Mouse (Mus musculus): ENCODE results near the gene Fig4.

Fig4 gene

DNA sequence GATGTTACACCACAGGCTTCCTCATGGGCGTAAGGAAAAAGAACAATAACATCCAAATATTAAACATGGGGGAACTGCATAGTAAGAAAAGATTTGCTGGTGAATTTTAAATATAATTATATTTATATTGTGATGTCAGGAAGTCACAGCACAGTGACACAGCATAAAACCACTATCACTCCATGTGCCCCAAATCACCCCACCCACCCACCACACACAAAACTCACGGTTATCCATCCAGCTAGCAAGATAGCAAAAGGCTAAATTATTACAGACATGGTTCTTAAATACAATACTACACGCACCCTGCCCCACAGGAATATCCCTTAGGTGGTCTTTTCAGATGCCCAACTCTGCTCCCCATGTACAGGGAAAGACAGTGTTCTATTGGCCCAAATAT, 89.0 kb downstream of the Fig4 start:
- DNase-seq (ENCODE audit: low read depth, low spot score), result no peak

DNA sequence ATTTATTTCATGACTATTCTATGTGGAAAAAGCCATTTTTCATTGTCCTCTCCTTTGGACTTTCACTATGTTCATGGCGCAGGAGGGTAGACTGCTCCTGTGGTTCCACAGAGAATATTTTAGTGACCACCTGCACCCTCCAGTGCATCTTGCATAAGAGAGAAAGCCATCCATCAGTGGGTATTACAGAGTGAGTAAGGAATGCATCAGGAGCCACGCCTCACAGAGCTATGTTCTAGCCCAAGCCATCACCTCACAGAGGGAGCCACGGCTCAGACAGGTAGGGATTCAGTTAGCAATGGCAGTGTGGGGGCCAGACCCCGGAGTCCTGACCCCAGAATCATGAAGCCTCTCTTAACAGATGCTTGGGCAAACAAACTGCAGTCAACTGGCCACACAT, 93.5 kb downstream of the Fig4 start:
- no peak for DNase-seq (ENCODE audit: low read depth, low spot score)

DNA sequence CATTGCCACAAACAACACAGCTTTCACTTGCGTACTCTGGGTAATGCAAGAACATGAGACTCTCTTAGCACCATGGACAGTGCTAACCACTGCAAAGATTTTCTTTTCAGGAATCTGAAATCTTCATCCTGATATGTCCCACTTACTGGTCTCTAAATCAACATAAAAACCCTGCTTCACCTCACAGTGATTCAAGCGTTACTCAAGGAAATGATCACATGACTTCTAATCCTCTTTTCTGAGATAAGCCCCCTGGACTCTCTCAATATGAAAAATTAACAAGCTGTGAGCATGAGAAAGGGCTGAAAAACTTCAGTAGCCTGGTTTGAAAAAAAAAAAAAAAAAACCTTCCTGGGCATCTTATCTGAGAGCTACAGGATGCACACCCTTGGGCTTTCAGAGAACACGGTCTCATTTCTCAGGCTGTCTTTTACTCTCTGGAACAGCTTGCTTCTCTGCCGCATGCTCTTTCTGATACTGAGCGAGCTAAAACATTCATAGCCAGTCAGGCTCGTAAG, 94.1 kb downstream of the Fig4 start:
- no peak for DNase-seq (ENCODE audit: low read depth, low spot score)

DNA sequence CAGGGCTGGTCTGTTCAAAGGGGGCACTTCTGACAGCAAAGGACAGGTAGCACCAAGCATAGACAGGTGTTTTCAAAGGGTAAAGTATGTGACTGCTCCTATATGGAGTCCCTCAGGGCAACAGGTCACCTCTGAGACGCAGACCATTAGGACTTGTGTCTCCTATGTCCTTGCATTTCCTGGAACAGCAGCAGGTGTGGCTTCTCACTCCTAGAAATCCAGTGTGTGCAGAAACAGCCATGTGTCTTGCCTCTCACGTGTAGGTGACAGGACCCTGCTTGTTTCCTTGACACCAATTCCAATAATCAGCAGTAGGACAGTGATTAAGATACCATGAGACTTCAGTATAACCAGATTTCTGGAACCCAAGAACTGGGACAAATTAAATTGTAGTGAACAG, 97.4 kb downstream of the Fig4 start:
- DNase-seq (ENCODE audit: low read depth, low spot score), result no peak

DNA sequence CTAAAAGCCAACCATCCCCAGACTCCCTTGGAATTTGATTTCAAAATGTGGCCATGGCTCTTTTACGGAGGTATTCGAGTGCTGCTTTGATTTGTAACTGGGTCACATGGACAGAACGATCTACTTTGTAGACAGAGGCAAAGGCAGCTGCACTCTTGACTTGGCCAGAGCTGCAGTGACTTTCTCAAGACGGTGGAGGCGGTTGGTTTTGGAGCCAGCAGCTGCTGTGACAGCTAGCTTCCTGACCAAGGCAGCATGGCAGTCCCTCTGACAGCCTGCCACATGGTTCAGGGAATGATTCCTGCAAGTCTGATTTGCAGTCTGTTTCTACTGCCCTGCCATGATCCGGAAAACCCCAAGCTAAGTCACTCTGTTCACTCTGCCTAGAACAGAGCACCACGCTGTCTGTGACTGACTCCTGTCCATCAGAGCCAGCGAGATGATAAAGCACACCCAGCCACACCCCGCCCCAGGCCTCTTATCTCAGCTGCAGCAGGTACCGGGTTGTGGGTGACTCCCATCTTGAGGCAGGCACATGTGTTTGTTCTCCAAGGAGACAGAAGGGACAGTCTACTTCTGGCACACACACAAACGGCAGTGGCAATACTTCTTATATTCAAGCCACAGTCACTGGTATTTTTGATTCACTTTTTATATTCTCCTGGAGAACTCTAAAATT, 98.3 kb downstream of the Fig4 start:
- DNase-seq (ENCODE audit: low read depth, low spot score), result no peak

DNA sequence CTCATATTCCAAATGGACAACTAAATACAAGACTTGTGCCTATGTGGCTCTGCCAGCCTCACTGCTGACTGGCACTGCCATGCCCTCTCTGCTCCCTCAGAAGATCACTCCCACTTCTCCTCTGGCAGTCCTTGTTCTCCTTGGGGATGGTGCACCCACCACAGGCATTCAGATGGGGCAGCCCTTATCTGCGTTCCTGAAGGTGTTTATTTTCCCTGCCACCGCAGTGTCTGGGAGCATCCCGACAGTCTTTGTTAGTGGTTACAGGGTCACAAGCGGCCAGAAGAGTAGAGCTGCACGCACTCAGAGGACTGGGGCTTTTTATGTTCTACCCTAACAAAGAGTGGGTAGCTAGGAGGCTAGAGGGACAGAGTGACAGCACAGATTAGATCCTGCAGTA, 98.9 kb downstream of the Fig4 start:
- DNase-seq (ENCODE audit: low read depth, low spot score), result no peak

DNA sequence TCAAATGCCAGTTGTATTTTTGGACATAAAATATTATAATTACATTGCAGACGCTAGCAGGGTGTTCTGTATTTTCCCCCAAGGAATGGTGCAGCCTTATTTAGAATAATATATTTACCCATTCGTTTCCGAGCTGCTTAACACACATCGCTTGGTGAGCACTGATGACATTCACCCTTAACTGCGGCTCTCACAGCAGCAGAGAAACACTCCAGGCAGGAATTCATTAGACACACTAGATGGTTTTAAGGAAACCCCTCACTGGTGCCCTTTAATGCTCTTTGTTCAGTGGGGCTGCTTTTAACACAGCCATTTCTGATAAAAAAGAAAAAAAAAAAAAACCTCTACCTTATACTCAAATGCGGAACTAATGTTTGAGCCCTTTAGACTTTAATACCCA, 104.3 kb downstream of the Fig4 start:
- DNase-seq (ENCODE audit: low read depth, low spot score), result no peak

DNA sequence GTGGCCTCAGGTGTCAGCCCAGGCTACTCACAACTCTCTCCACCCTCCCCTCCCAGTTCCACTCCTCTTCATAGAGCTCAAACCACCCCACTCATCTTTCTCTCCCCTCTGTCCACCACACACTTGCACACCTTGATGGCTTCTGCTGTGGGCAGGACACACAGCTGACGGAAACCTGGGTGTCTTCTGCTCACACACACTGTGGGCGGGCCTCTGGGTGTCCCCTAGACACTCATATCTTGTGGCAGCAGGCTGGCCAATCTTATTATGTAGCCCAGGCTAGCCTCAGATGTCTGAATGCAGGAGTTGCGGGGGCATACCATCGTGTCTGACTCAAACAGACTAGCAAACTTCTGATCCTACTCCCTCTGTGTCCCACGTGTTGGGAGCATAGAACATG, 105.3 kb downstream of the Fig4 start:
- no peak for DNase-seq (ENCODE audit: low read depth, low spot score)

DNA sequence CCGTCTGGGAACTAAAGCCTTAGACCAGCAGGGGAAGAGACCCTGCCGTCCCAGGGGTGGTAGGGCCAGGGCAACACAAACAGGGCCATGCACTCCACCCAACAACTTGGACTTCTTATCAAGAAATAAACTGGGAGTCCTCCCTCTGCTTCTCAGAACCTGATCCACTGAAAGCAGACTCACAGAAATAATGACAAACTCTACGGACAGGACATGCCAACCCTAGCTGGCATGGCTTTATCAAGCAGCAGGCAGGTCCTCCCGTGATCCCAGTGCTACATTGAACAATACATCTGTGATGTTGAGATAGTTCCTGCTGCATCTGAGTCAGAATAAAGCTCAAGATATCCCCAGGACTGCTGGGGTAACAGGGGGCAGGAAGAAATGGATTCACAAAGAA, 106.8 kb downstream of the Fig4 start:
- DNase-seq (ENCODE audit: low read depth, low spot score), result no peak

DNA sequence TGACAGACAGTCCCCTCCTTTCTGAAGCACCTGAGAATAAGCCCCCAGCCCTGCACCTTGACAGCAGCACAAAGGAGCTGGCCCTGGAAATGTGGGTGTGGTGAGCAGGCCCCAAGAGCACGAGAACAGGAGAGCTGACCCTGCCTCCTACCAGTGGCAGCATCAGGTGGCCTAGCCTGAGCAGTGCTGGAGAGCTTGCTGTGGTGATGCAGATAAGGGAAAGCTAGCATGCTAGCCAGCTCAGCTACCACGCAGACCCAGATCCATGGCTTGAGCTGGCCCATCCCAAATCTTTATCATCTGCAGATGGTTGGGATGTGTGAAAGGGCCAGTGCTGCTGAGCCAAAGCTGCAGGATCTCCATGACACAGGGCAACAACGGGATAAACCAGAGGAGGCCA, 113.7 kb downstream of the Fig4 start:
- no peak for DNase-seq (ENCODE audit: low read depth, low spot score)

DNA sequence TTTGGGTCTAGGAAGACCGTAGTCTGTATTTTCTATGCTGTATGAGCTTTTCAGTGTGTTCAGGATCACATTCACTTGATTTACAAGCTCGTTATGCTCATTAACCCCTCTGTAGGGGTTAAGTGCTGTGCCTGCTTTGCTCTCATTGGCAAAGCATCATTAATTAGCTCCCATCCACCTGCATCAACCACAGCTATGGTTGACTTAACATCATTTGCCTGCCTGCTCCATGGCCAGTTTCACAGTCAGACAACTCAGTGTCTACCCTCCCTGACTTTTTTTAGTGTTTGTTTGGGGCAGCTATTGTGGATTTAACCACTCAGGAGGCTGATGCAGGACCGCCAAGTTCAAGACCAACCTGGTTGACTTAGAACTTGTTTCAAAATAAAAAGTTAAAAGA, 119.1 kb downstream of the Fig4 start:
- peak; percentile 63 for DNase-seq (ENCODE audit: low read depth, low spot score)

DNA sequence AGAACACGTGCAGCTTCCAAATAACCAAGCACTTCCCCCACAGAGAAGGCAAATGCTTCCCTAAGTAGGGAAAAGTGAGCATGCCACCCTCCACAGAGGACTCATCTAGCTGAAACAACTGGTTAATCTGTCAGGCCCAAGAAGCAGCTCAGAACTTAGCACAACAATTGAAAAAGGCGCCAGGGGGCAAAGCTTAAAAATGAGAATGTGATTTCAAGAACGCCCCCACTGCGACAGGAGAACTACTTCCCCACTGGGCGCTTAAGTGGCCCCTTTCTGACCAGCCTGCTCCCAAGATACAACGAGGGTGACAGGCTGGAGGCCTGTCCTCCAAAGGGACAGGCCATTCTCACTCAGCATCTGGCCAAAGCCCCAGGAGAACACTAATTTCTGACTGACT, 120.4 kb downstream of the Fig4 start:
- no peak for DNase-seq (ENCODE audit: low read depth, low spot score)

DNA sequence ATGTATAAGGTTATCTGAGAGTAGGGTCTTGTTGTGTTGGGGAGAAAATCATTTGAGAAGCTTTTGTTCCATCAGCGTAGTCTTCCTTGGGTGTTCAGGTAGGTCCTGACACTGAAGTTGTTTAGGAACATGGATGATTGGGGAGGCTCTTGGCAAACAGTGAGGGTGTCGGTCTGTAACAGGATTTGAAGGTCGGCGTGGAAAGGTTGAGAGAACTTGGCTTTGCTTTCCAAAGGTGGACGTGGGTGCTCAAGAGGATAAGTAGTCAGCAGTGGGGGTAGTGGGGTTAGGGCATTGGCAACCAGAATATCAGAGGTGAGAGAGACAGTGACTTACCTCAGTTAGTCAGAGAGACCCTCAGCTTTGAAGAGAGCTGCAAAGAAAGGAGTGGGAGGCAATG, 136.9 kb downstream of the Fig4 start:
- DNase-seq (ENCODE audit: low read depth, low spot score), result no peak

DNA sequence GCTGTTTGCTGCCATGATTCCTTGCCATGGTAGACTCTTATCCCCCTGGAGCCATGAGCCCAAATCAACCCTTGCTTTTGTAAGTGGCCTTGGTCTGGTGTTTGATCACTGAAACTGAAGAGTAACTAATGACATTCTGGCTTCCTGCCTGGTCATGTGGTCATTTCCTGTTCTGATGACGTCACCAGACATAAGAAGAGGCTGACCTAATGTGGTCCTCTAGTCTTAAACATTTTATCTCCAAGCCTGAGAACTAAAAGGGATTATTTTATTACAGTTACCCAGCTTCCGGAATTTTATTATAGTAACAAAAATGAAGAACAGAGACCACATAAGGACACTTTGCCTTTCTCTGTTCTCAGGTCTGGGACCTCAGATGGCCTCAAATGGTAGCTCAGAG, 140.0 kb downstream of the Fig4 start:
- no peak for DNase-seq (ENCODE audit: low read depth, low spot score)

DNA sequence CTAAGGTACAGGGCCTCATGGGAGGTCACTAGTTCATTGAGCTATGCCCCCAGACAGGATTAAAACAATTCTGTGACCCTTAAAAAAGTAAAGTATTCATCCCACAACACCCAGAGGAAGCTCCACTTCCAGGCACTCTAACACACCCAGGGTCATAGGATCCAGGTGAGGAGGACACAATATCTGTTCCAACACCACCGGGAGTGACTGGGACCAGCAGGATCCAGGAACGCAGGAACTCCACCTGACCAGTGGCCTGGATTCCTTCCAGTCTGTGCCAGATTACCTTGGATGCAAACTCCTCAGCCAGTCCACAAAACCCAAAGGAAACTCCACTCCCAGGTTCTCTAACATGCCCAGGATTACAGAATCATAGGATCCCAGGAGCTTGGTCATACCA, 145.8 kb downstream of the Fig4 start:
- DNase-seq (ENCODE audit: low read depth, low spot score), result no peak

DNA sequence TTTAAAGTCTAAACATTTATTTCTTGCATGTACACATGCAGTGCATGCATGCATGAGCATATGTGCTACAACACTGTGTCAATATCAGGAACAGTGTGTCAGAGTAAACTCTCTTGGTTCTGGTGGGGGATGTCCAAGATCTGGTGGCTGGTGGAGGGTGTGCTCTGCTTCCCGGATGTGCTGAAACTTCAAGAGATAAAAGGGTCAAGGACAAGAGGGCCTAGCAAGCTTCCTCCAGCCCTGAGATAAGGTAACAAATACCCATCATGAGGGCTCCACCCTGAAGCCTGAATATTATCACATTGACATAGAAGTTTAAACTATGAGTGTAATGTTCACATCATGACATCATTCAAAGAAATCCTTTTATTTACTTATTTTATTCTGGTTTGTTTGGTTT, 146.4 kb downstream of the Fig4 start:
- DNase-seq (ENCODE audit: low read depth, low spot score), result no peak

DNA sequence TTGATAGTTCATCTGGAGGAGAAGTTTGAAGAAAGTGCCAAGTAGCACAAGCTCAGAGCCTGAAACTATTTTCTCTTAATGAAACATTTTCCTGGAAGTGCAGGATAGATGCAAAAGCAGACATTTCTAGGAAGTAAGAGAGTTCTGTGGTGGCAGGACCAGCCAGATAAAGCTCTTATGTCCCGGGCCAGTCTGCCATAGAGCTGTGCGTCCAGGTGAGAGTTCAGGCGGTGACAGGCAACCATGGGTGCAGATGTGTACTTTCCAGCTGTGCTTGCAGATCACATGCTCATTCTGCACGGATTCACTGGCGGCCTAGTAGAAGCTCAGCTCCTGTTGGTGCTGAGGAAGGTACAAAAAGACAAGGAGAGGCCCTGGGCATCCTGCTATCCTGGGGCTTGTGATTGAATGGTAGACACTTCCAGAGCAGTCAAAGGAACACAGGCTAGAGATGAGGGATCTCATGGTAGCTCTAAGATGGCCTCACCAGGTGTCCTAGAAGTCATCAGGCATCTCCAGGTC, 149.8 kb downstream of the Fig4 start:
- DNase-seq (ENCODE audit: low read depth, low spot score), result no peak

DNA sequence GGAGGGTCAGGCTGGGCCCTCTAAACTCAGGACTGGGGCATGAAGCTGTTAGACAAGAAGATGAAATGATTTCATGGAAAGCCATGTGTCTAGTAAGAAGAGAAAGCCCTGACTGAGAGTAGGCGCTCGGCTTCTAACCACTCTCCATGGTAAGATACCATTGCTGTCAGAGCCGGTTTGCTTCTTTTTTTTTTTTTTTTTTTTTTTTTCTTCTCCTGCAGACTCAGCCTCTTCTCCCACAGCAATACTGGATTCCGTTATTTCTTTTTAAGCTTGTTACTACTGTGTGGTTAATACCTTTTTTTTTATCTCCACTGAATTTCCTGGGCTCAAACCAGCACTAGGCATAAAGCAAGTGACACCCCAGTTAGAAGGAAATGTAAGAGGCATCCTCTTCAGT, 151.2 kb downstream of the Fig4 start:
- DNase-seq (ENCODE audit: low read depth, low spot score), result no peak

DNA sequence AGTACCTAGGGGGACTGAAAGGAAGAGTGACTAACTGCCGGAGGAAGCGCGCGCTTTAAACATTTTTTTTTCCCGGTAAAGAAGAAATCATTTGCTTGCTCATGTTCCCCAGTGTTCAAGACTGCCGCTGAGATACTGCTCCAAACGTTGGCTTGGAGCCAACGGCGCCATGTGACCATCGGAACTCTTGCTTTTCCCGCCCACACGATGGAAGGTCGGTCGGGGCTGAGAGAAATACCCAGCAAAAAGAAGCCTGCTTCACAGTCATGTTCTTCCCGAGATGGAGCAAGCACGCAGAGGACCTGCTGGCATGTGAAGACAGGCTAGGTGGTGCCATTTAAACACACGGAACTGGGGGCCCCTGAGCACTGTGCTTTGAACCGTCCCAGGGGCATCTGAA, 151.6 kb downstream of the Fig4 start:
- no peak for DNase-seq (ENCODE audit: low read depth, low spot score)

DNA sequence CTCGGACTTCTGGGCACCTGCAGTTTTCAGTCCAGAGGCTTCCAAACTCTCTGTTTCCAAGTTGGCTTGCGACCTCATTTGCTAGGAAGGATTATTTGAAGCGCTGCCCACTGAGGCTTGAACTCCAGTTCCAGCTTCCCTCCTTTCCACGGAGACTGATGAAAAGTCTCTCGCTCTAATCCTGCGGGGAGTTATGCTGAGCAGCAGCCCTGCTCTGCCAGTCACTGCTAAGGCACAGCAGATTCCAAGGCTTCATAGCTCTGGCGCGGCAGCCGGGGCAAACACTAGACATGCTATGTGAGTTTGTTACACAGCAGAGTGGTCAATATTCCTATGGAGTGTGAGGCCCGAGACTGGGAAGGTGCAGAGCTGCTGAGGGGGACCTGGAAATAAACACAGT, 152.0 kb downstream of the Fig4 start:
- no peak for DNase-seq (ENCODE audit: low read depth, low spot score)

DNA sequence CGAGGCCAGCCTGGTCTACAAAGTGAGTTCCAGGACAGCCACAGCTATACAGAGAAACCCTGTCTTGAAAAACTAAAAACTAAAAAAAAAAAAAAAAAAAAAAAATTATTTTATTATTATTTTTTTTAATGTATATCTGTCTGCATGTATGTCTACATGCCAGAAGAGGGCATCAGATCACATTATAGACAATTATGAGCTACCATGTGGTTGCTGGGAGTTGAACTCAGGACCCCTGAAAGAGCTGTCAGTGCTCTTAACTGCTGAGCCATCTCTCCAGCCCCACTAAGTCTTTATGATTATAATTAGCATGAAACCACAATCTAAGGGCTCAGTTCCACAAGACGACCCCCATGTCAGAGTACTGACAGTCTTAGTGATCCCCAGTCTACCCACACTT, 152.6 kb downstream of the Fig4 start:
- DNase-seq (ENCODE audit: low read depth, low spot score), result no peak

DNA sequence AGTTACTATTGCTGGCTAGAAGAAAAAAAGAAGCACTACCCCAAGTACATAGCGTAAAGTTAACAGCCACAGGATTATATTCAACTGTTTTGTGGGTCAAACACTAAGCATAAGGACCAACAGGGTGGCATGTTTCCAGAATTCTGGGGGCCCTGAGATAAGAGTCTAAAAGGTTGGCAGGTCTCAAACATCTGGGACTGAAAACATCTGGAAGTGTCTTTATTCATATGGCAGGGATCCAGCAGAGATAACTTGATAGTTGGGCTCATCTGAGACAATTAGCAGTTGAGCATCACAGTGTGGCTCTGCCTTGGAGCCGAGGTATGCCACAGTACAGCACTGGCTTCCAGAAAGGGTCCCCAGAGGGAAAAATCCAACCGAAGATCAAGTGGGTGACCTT, 153.8 kb downstream of the Fig4 start:
- DNase-seq (ENCODE audit: low read depth, low spot score), result no peak

DNA sequence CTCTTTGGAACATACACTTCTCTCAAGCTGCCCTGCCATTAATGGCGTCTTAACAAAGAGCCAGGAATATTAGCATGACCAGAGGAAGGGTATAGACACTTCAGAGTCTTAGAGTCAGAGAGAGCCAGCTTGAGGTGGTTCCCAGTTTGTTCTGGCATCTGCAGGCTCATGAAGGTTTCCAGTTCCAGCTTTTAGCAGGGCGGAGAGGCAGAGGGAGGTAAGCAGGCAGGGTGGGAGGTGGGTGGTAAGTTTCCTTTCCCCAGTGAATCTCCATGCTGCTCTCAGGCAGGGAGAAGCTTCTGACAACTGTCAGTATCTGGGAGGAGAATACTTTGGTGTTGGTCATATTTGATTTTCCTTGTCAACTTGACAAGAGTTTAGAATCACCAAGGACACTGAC, 156.9 kb downstream of the Fig4 start:
- DNase-seq (ENCODE audit: low read depth, low spot score), result no peak
